Mouse (Mus musculus) myocyte (in vitro differentiated cells): ENCODE measurements around the gene A630095N17Rik.

Source experiments
- CEBPB ChIP-seq: IDR thresholded peaks from 2 replicates; pipeline ENCODE4 v1.6.1; 2011; ENCODE audit warnings: mild to moderate bottlenecking, moderate library complexity; ENCODE audit not compliant: poor library complexity, insufficient read depth, severe bottlenecking
- MAX ChIP-seq: IDR thresholded peaks from one replicate; pipeline ENCODE4 v1.6.1; 2011; ENCODE audit warnings: low read depth, mild to moderate bottlenecking, control low read depth
- MYOD1 ChIP-seq, 3 experiments: IDR thresholded peaks; one replicate each; pipeline ENCODE4 v1.6.1; 2011; ENCODE audit warnings: control low read depth in 2 of 3, low read depth in 2 of 3, mild to moderate bottlenecking in 2 of 3, moderate library complexity in 1 of 3; ENCODE audit not compliant: insufficient read length in 2 of 3, control insufficient read depth in 1 of 3
- MYOG ChIP-seq, 3 experiments: IDR thresholded peaks; one replicate each; pipeline ENCODE4 v1.6.1; 2011; ENCODE audit warnings: control low read depth in 2 of 3, low read depth in 2 of 3, mild to moderate bottlenecking in 2 of 3; ENCODE audit not compliant: insufficient read length in 2 of 3, control insufficient read depth in 1 of 3, insufficient read depth in 1 of 3
- POLR2A ChIP-seq: IDR thresholded peaks from one replicate; pipeline ENCODE4 v1.6.1; 2011; ENCODE audit warnings: low read depth, mild to moderate bottlenecking, control low read depth, moderate library complexity; ENCODE audit not compliant: insufficient read length
- REST ChIP-seq: IDR thresholded peaks from one replicate; pipeline ENCODE4 v1.6.1; 2011; ENCODE audit warnings: mild to moderate bottlenecking, control low read depth, moderate library complexity; ENCODE audit not compliant: insufficient read depth, insufficient read length
- SRF ChIP-seq: IDR thresholded peaks from one replicate; pipeline ENCODE4 v1.6.1; 2011; ENCODE audit warnings: low read depth; ENCODE audit not compliant: control insufficient read depth, insufficient read length
- TCF12 ChIP-seq: IDR thresholded peaks from one replicate; pipeline ENCODE4 v1.6.1; 2011; ENCODE audit warnings: mild to moderate bottlenecking, control low read depth; ENCODE audit not compliant: poor library complexity, insufficient read depth, severe bottlenecking
- USF1 ChIP-seq: IDR thresholded peaks from one replicate; pipeline ENCODE4 v1.6.1; 2011; ENCODE audit warnings: low read depth, mild to moderate bottlenecking, control low read depth, moderate library complexity

- no peak for TF ChIP-seq USF1
- TF ChIP-seq POLR2A: no peak
- TF ChIP-seq TCF12: no peak
- TF ChIP-seq MAX: no peak
- TF ChIP-seq MYOD1 (IDR thresholded peaks at IDR 0.05; ENCODE audit: control insufficient read depth in 1 of 3, insufficient read length in 2 of 3, low read depth in 2 of 3): no peak
- no peak for TF ChIP-seq MYOG (IDR thresholded peaks at IDR 0.05; ENCODE audit: control insufficient read depth in 1 of 3, insufficient read depth in 1 of 3, insufficient read length in 2 of 3, low read depth in 2 of 3)
- TF ChIP-seq SRF: no peak
- TF ChIP-seq CEBPB: no peak
- TF ChIP-seq REST: no peak
Measured at GRCm38 (mm10) chr1:75226138-75226537, 5.8 kb downstream of the A630095N17Rik start.
